Mouse (Mus musculus) pancreas, adult 10 weeks (tissue): ENCODE measurements around the gene B230118H07Rik. TPM values are rescaled to one million over a fixed set of nuclear protein-coding genes. Genes with fewer than 3 reads are reported as not detected.

ENCODE experiments used
- polyA plus RNA-seq: library from polyadenylated mRNA; stranded (reverse); fragments of 350-450 nt; fragmentation: Illumina TruSeq; extraction: RNeasy Lipid Tissue Mini Kit (QIAGEN cat#74804); gene quantifications from one replicate; pipeline ENCODE4 v1.2.3, GENCODE M21; 2015; ENCODE audit warnings: low read depth, low replicate concordance; ENCODE audit not compliant: insufficient read depth

B230118H07Rik gene
- 16.6 TPM for polyA plus RNA-seq

DNA sequence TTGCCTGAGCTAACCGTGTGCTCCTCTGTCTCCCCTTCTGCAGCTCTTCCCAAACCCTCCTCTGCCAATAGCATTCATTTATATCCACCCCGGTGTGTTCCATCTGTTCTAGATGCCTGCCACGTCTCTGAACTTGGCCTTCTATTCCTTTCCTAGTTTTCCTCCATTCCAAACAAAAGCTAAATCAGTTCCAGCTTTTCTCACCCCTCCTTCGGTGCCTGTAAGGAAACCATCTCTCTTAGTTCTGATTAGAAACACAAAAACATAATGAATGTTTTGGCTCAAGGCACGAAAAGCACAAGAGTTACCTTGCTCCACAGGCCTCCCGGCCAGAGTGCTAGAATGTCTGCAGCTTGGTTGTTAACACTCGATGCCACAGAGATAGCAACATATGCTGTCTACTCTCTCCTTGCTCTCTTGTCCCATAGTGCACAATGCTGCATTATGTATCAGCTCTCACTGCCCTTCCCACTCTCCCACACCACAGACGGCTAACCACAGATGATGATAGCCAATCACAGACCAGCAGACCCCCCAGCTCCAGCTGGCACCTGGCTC is at the start of gene B230118H07Rik, which contains the start of gene Rag1:
B230118H07Rik (minus strand) TSS at position 419 of the 558 bp plus-strand sequence.
Rag1 (minus strand) TSS at position 388 of the 558 bp plus-strand sequence.

DNA sequence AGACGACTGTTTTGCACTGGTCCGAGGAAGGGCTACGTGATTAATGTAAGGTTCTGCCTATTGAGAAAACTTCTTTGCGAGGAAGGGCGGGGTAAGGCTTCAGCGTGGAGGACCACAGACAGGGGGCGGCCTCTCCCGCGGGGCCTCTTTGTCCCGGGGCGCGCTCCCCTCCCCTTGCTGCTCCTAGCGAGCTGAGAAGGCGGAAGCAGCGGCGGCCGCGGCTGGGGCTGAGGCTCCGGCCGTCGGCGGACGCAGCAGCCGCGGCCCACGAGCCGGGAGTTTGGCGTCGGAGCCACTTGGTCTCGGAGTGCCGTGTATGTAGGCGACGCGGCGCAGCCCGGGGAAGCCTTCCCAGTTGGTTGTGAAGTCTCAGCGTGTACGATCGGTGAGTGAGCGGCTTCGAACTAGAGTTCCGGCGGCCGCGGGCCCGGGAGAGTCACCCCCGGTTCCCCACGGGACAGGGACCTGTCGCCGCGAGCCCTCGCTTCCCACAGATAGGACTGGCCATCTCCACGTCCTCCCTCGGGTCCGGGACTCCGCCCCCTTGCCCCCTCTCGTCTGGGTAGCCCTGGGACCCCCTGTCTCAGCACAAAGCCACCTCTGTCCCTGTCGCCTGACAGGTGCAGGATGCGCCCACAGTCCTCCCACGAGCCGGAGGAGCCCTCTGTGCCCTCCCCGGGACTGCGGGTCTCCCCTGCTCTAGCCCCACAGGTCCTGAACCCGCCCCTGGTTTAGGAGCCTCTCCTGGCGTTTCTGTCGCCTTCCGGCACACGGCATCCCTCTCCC is 29.1 kb upstream of the B230118H07Rik start, which contains the start of gene Traf6:
Traf6 (plus strand) TSS at position 194 of the 786 bp plus-strand sequence.

GRCm38 (mm10) chr2:101624526-101624925 is 24.8 kb downstream of the B230118H07Rik start, which contains the start of gene Rag2:
Rag2 (plus strand) TSS chr2:101624718.

Other genes with a start within 250 kb of the B230118H07Rik start
- not detected for gene Rag2, start 24.8 kb downstream of the B230118H07Rik start, polyA plus RNA-seq
- not detected for gene Rag1, start within 50 bp of the B230118H07Rik start, polyA plus RNA-seq
- 2.9 TPM for gene Traf6, start 28.9 kb upstream of the B230118H07Rik start, polyA plus RNA-seq
- gene Prr5l, start 233.5 kb upstream of the B230118H07Rik start, polyA plus RNA-seq: 0.68 TPM
- 8.5 TPM for gene Commd9, start 236.7 kb upstream of the B230118H07Rik start, polyA plus RNA-seq